Mouse (Mus musculus): ENCODE results near the gene Vmn1r143.
"Not testable (repeated sequence)": the region's sequence is repeated elsewhere in the genome, so short reads cannot be mapped to it uniquely, and the experiment has no call there.

Gene Vmn1r143

GRCm38 (mm10) chr7:22189077-22189476 lies at the start of gene Vmn1r143:
TSS of gene Vmn1r143 (plus strand) at chr7:22189377.
- not testable (repeated sequence) for DNase-seq

- DNase-seq = not testable (repeated sequence)
These were observed 25.2 kb upstream of the Vmn1r143 start, which contains the start of gene Vmn1r142 for GRCm38 (mm10) chr7:22163935-22164334. TSS of gene Vmn1r142 (minus strand) at chr7:22164035.

DNA sequence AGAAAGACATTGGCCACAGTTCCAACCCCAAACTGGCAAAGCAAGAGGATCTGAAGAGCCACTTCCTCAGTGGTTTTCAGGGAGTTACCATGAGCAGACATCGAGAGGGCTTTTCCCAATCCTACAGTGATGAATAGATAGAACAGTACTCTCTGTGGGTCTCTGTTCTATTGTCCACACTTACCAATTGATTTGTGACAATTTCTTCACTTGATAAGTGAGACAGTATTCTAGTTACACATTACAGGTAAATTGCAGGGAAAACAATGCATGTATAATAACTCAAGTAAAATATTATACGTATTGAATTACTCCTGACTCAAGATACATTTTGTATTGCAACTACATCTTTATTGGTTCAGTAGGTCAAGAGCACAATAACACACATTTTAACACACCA lies 12.0 kb downstream of the Vmn1r143 start, which contains the start of gene Gm8653:
Gm8653 (minus strand) TSS at position 101 of the 400 bp plus-strand sequence.
- DNase-seq = not testable (repeated sequence)

GRCm38 (mm10) chr7:22229384-22229783 lies 40.2 kb downstream of the Vmn1r143 start, which contains the start of gene Gm8453:
TSS of gene Gm8453 (minus strand) at chr7:22229484.
- DNase-seq = not testable (repeated sequence)
